Mouse (Mus musculus): ENCODE results near the gene Ubd.
"Not testable (repeated sequence)": the region's sequence is repeated elsewhere in the genome, so short reads cannot be mapped to it uniquely, and the experiment has no call there.

Ubd gene

DNA sequence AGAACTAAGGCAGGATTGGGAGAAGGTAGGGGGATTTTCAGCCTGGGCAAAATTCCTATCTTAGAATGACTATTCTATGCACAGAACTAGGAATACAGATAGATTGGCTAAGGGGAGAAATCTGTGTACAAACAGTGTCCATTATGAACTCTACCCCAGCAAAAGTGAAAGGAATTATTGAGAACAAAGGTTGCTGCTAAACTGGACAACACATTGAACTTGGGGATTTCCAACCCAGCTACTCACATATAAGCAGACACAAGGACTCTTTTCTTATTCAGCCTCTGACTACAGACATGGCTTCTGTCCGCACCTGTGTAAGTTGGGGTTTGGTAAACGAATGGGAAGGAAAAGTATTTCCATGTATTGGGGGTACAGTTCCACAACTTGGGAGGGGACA lies at the start of gene Ubd:
Gene Ubd (plus strand): TSS at position 237 of the 400 bp plus-strand sequence.
- in situ Hi-C loops (cut with MboI, MseI) = no loop called here

- in situ Hi-C loops (cut with MboI, MseI) = no loop called here
These were observed 32.3 kb upstream of the Ubd start, which contains the start of gene Olfr93 for GRCm38 (mm10) chr17:37161394-37161793. TSS of gene Olfr93 (minus strand) at chr17:37161494.

DNA sequence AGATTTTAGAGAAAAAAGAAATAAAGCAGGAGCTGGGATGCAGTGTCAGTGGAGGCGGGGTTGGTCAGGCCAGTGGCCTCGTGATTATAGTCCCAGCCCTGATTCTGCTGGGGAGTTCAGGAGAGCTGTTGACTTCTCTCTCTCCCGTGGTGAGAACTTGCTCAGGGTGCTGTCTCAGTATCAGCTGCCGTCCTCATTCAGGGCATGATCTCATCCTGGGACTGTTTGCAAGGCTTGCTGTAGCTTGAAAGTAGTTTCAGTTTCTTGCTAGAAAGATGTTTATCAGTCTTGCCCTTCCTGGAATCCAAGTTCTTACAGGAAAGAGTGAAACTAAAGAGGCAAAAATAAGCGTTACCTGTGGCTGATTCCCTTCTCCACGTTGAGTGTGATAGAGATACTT lies 8.2 kb upstream of the Ubd start:
- in situ Hi-C loops (cut with MboI, MseI) = no loop called here

GRCm38 (mm10) chr17:37190711-37191110 lies 3.0 kb upstream of the Ubd start:
- in situ Hi-C loops (cut with MboI, MseI) = no loop called here

DNA sequence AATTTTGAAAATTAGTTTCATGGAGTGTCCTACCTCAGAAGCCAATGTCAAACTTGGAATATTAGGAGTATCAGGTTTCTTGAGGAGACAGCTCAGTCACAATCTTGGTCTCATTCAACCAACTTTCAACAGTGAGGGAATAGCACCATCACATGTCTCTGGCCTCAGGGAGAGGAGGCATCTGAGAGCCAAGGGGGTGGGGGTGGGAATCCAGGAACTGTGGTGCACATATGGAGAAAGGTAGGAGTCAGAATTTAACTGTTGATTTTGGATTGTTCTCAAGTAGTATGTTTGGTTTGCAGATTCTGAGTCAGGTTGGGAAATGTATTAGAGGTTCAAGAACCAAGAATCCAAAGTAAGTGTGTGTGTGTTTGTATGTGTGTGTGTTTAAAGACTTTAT lies 660 bp upstream of the Ubd start:
- in situ Hi-C loops (cut with MboI, MseI) = no loop called here

GRCm38 (mm10) chr17:37194782-37195181 lies 1.1 kb downstream of the Ubd start:
- in situ Hi-C loops (cut with MboI, MseI) = no loop called here

DNA sequence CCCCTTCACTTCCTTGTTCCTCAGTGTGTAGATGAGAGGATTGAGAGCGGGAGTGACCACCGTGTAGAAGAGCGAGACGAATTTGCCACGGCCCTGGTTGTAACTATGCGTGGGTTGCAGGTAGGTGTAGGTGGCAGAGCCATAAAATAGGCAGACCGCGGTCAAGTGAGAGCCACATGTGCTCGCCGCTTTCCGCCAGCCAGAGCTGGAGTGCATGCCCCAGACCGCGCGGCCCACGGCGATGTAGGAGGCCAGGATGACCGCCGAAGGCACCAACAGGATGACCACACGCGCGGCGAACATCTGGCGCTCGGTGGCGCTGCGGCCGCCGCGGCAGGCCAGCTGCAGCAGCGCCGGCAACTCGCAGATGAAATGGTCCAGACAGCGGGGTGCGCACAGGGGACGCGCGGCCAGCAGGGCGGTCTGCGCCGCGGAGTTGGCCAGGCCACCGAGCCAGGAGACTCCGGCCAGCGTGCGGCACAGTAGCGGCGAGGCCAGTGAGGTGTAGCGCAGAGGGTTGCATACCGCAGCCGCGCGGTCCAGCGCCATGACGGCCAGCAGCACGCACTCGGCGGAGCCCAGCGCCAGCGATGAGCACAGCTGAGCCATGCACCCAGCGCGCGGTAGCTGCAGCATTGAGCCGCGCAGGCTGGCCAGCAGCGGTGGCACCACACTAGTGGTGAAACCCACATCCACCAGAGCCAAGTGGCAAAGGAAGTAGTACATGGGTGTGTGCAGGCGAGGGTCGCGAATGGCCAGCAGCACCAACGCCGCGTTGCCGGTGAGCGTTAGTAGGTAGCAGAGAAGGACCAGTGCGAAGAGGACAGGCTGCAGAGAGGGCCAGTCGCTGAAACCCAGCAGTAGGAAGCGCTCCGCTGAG lies 3.4 kb downstream of the Ubd start:
- in situ Hi-C loops (cut with MboI, MseI) = no loop called here

DNA sequence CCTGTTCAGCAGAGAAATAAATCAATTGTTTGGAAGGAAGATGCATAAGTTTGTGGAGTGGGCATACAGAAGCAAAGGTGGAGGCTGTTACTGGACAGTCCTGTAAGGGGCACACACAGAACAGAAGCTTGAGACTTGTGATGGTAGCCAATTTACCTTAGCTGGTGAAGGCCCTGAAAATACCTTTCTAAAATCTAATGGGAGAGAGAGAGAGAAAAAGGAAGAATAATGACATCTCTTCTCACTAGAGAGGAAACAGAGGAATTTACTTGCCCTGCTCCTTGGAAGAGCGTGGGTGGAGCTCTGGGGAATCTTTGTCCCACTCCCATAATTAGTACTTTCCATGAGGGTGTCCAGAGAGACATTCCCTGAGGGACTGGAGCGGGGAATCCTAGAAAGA lies 7.2 kb downstream of the Ubd start, which contains the start of gene Olfr94:
Gene Olfr94 (minus strand): TSS at position 101 of the 400 bp plus-strand sequence.
- in situ Hi-C loops (cut with MboI, MseI) = loop anchor here (5.0 kb wide), 2 partner anchors 114 to 309 kb away; partner anchors contain the start of genes Olfr90 and Trim40

- in situ Hi-C loops (cut with MboI, MseI) = loop anchor here (5.0 kb wide), 2 partner anchors 116 to 311 kb away; partner anchors contain the start of genes Olfr90 and Trim40
These were observed 9.7 kb downstream of the Ubd start for GRCm38 (mm10) chr17:37203206-37203916.

DNA sequence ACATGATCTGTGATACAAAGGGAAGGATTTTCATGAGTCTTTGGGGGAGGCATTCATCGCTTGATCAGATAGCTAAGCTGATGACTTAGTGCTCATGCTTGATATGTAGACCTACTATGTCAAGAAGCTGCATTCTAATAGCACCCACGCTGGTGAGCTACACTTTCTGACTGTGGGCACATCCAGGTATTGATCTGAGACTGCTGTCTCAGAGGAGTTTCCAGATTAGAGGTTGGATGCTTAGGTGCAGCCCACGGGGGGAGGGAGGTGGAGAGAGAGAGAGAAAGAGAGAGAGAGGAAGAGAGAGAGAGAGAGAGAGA lies 10.2 kb downstream of the Ubd start:
- in situ Hi-C loops (cut with MboI, MseI) = loop anchor here (5.0 kb wide), 2 partner anchors 117 to 312 kb away; partner anchors contain the start of genes Olfr90 and Trim40

DNA sequence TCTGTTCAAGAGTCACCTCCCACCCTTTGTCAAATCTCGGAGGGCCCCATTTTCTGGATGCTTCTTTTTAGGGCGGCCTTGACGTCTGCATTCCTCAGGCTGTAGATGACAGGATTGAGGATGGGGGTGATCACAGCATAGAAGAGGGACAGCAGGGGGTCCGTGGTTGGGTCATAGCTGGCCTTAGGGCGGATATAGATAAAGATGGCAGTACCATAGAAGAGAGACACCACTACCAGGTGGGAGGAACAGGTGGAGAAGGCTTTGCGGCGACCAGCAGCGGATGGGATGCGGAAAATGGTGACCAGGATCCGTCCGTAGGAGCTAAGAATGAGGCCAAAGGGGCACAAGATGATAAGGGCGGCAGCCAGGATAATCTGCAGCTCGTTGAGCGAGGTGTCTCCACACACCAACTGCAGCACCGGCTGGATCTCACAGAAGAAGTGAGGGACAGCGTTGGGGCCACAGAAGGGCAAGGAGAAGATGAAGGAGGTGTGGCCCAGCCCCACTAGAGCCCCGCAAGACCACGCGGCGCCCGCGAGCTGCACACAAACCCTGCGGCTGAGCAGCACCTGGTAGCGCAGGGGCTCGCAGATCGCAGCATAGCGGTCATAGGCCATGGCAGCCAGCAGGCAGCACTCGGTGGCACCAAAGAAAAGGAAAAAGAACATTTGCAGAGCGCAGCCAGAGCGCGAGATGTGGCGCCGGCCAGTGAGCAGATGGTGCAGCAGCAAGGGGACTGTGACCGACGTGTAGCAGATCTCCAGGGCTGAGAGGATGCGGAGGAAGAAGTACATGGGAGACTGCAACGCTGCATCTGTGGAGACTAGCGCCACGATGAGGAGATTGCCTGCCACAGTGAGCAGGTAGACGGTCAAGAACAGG lies 17.4 kb downstream of the Ubd start:
- in situ Hi-C loops (cut with MboI, MseI) = no loop called here

DNA sequence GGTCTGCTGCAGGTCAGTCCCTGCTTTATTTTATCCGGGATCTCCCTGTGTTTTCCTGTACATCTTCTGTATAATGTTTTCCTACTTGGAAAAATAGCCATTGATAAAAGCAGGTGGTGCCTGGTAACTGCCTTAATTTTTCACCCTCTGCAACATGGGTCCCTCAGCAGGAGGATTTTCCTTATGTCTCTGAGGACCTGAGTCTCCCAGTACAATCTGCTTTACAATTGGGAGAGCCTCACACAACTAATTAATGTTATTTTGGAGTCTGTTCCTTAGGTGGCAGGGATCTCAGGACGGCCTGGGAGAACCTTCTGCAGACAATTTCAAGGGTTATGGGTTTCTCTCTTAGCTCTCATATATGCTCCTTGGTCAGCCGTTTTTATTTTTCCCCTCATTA lies 19.3 kb downstream of the Ubd start, which contains the start of gene Olfr95:
Gene Olfr95 (minus strand): TSS at position 101 of the 400 bp plus-strand sequence.
- in situ Hi-C loops (cut with MboI, MseI) = no loop called here

DNA sequence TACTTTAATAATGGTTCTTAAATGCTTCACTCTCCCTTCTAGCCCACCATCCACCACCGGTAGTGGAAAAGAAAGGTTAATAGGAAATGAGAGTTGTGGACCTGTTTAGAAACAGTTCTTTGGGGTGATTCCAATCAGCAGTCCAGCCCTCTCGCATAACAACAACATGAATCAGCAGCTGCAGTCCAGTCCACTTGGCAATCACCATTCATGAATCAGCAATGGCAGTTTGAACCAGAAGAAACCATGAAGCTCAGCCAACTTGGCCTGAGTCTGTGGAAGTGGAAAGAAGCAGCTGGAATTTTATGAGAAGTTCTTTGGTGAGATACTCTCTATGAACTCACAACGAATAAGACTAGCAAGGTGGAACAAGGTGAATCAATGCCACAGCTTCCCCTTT lies 24.8 kb downstream of the Ubd start:
- in situ Hi-C loops (cut with MboI, MseI) = no loop called here

DNA sequence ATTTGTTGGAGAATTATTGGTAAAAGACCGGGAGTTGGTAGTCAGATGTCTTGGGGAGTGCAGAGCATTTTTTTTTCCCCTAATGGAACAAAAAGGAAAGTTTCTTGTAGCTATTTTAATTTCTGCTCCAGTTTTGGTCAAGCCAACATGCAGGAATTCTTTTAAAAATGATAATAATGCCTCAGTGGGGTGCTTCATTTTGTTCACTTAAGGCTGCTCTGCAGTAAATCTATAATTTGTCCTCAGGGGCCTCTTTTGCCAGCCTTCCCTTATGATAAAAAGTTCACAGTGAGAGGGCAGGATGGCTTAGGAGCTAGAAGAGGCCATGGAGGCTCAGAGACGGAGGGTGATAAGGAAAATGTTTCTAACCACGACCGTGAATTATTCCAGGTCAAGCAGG lies 26.2 kb downstream of the Ubd start, which contains the start of gene Olfr96:
Gene Olfr96 (plus strand): TSS at position 301 of the 400 bp plus-strand sequence.
- in situ Hi-C loops (cut with MboI, MseI) = no loop called here

DNA sequence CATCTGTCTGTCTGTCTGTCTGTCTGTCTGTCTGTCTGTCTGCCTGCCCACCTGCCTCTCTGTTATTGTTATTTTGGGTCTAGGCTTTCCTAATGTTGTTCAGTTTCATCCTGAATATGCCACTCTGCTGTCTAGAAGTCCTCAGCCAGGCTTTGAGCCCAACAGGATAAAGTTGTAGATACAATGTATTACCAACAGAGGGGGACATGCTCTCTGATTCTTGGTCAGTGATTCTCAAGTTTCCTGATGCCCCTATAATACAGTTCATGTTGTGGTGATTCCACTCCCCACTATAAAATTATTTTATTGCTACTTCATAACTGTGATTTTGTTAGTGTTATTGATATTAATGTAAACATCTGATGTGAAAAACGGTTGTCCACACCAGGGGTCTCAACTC lies 28.2 kb downstream of the Ubd start:
- in situ Hi-C loops (cut with MboI, MseI) = no loop called here

GRCm38 (mm10) chr17:37237230-37237629 lies 43.5 kb downstream of the Ubd start, which contains the start of gene Olfr97:
TSS of gene Olfr97 (minus strand) at chr17:37237330.
- in situ Hi-C loops (cut with MboI, MseI) = not testable (repeated sequence)

DNA sequence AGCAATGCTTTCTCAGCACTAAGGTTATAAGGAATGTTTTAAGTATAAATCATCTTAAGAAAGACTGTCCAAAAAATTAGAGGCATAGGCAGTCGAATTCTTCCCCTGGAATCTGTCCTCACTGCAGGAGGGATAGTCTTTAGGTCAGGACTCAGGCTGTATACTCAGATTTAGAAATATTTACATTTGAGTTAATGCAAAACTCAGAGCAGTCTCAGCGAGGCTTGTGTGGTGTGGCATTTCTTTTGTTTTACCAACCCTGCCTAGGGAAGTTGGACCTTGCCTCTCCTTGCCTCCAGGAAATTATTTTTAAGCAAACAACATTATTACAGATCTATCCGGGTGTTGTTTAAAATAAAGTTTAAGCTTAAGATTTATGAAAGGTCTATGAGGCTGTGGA lies 48.5 kb downstream of the Ubd start:
- in situ Hi-C loops (cut with MboI, MseI) = no loop called here

Data from T-helper 1 cell (primary cell).